Mouse (Mus musculus): ENCODE measurements around the gene Cfb.

GRCm38 (mm10) chr17:34849722-34850516, 12.4 kb downstream of the Cfb start, which contains the start of the genes Skiv2l and Nelfe:
- TF ChIP-seq POLR2A (IDR thresholded peaks at IDR 0.05; ENCODE audit: extremely low read depth, insufficient read depth, low read length) (0 out of 2 replicates have a peak, but pooled peaks have one; percentile 33), CTCF (IDR thresholded peaks at IDR 0.05; ENCODE audit: low read depth, low read length) (0 out of 2 replicates have a peak, but pooled peaks have one; percentile 8)
